Mouse (Mus musculus) cerebellum, adult 8-10 months (tissue): Measurements from ENCODE around the gene Srgap3.
A peak's percentile ranks its signal among the peaks of the same experiment; 100 is the strongest.

Experiments
- DNase-seq: peaks from one replicate; pipeline ENCODE4 v3.0.0; 2022

The Srgap3 gene

DNA sequence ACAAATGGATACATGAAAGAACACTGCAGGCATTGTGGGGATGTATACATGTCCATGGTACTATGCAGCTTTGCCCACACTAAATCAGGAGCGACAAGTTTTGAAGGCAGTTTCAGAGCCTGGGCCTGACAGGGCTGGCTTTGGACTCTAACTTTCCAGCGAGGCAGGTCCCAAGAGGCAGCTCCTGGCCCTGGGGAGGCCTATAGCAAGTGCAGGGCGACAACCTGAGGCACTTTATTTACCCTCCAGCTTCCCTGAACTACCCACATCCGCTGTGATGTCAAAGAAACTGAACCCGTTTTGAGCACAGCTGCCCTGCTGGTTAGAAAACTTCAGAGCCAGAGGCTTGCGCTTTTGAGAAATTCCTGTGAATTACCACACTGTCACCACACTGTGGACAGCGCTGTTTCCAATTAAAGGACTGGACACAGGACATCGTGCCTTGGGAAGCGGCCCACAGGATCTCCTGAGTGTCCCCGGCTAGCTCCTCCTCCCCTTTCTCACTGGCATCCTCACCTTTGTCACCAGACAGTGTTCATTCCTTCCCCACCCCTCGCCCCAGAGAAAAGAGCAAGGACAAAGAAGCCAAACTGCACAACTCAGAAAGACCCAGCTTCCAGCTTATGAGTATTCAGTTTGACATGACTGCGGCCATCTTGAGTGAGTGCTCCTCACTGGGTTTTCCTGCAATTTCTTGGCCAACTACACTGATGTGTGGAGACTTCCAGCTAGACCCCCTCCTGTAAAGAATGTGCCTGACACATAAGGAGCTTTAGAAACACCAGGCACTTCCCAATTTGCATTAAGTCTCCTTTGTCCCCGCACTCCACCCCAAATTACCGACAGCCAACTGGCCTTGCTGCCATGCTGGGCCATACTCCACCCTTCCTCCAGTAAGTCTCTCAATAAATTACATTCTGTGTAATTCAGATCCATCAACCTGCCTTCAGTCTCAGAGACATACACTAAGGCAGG, 94.5 kb downstream of the Srgap3 start:
- no peak for DNase-seq

- no peak for DNase-seq
Measured at GRCm38 (mm10) chr6:112850745-112851144, 96.3 kb downstream of the Srgap3 start.

GRCm38 (mm10) chr6:112848629-112849180, 98.4 kb downstream of the Srgap3 start:
- DNase-seq, result peak; percentile 66

- DNase-seq, result no peak
Measured at GRCm38 (mm10) chr6:112846863-112847262, 100.2 kb downstream of the Srgap3 start.

GRCm38 (mm10) chr6:112842426-112842825, 104.6 kb downstream of the Srgap3 start:
- no peak for DNase-seq

DNA sequence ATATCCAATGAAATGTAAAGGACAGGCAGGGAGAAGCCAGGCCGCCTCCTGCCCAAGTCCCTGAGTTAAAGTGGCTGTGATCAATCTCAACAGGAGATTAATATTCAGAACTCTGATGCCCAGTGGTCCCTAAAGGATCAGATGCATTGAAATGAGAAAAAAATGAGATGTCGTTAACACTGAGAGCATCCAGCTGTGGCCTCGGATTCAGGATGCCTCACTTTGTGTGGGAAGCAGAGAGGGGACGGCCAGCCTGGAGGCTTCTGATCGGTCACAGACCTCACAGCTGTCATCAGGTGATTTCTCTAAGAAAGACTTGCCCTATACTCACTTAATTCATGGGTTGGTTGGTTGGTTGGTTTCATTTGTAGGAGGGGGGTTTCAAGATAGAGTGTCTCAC, 106.7 kb downstream of the Srgap3 start:
- no peak for DNase-seq

DNA sequence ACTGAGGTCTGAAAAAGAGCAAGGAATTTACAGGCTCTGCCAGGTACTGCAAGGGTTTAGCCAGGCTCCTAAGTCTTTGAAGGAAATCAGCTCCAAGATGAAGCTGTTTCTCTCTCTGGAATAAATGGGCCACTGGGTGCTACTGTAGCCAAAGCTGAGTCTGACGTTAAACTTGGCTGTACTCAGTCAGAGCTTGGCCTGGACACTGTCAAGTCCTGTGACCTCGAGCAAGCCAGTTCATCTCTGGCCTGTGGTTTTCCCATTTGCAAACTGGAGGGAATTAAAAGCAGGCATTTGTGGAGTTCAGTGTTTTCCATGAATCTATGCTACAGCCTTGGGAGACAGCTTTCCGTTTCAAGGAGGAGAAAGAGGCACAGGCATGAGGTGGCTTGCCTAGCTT, 107.7 kb downstream of the Srgap3 start:
- no peak for DNase-seq

GRCm38 (mm10) chr6:112838879-112839278, 108.2 kb downstream of the Srgap3 start:
- DNase-seq, result no peak

DNA sequence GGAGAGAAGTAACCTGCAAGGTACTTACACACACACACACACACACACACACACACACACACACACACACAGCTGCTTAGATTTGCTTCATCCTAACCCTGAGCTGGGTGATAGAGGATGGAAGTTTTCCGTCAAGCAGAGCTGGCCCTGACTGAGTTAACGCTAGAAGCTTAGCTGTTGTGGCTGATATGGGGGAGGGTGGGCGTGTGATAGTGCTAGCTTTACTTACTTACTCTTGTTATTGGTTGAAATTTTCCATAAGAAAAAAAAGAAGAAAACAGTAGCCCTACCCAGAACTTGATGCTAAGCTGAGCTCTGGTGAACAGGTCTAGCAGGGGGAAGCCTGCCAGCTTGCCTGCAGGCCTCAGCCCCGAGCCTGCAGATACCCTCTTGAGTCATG, 110.4 kb downstream of the Srgap3 start:
- no peak for DNase-seq

DNA sequence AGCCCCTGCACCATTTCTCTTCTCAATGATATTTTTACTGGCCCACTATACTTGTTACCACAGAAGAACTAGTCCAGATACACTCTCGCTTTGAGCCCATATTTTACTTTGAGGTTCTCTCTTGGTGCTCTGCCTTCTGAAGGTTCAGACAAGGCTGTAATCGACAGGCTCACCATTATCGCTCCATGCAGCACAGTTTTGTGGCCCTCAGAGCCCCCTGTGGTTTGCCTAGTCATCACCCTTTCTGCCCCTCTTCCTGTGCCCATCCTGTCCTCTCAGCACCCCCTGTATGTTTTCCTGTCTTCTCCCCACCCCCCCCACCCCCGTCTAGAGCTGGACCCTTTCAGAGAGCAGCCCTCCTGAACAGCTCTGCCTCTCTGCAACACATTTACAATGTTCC, 111.7 kb downstream of the Srgap3 start:
- DNase-seq, result no peak

DNA sequence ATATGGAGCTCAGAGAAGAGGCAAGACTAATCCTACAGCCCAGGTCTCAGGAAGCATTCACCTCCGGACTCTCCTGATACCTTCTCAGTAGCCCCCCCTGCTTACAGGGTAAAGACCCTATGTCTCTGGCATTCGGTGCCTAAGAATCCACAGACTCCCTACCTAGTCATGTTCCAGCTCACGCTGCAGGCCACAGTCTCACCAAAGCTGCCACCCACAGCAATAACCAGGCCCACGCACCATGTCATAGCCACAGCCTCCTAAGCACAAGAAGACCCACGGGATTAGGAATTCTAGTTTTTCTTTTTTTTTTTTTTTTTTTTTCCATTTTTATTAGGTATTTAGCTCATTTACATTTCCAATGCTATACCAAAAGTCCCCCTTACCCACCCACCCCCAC, 112.6 kb downstream of the Srgap3 start:
- DNase-seq, result no peak

GRCm38 (mm10) chr6:112833763-112834162, 113.3 kb downstream of the Srgap3 start:
- DNase-seq, result no peak

DNA sequence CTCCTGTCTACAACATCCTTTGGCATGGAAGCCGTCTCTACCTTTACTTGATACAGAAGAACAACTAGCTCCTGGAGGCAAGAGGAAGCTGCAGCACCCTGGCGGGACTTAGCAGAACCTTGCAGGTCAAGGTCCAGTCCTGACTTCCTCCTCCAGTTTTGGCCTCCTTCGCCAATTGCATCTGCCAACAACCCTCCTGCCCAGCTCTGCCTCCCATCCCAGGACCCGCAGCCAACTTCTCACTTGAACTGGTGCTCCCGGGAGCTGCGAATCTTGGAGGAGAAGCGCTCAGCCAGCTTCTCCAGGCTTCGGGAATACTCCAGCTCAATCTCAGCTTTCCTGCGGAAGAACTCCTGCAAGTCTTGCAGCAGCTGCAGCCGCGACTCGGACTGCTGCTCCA, 117.9 kb downstream of the Srgap3 start:
- DNase-seq, result no peak

DNA sequence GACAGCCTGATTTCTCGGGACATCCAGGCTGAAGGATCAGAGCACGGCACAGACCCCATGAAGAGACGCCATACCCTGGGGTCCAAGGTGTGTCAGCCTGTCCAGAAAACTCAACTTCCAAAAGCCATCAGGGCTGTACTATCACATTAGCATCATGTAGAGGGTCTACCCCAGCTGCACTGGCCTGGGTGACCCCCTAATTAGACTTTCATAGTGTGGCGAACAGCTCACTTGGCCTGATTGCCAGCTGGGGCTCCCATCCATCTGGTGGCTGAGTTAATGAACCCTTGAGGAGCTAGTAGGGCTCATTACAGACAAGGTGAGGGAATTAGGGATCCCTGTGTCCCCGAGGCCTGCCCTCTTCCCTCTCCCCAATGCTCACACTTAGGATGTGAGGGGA, 118.6 kb downstream of the Srgap3 start:
- no peak for DNase-seq

DNA sequence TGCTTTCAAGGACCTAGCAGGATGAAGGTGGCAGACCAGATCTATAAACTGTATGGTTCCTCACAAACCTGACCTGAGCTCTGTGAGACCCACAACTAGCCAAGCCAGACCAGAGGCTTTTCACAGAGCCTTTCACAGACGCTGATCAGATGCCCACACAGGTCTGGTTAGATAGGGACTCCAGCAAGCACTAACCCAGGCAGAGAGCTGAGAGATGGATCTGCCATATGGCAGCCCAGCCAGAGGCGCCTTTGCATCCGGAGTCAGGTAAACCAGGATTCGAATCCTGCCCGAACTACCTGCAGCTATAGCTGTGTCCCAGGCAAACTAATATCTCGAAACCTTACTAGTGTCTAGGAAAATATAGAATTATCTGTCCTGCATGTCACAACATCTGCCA, 121.4 kb downstream of the Srgap3 start:
- DNase-seq, result no peak

DNA sequence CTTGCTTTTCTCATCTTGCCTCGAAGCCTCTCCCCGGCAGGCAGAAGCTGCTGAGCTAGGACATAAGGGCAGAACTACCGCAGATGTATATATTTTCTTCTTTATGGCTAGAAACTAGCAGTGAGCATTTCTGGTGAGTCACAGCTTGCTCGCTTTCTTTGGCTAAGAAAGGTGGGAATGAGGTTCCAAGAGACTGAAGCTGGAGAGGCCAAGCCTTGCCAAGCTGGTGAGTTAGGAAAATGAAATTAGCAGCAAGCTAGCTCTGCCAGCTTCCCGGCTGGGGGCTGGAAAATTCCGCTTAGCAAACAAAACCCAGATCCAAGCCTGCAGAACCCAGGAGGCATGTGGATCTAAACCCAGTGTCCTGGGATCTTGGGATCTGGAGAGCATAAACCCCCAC, 124.0 kb downstream of the Srgap3 start:
- DNase-seq, result peak; percentile 92

DNA sequence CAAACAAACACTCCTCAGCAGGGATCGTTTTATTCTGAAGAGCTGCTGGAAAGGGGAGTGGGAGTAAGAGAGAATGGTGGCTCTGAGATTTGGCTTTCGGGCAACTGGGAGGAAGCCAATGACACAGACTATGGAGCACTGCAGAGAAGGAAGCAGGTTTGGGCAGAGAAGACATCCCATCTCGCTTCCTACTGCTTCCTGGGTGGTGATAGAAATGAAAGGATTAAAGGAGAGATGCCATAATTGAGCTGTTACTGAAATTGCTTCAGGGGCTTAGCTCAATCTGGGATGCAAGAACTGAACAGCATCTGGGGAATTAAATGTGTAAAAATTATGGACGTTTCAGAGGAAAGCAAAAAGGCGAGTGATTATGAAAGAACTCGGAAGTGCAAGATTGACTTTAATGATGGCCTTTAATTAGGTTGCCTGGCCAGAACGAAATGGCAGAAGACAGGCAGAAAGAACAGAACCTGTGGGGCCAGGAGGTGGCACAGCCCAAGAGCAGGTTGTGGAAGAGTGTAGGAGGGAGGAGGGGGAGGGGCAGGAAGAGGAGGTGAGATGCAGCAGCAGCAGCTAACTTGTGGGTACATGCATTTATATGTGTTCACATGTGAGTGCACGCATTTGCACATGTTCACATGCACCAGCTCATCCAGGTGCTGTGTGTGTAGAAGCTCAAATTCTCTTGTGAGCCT, 126.6 kb downstream of the Srgap3 start:
- no peak for DNase-seq

DNA sequence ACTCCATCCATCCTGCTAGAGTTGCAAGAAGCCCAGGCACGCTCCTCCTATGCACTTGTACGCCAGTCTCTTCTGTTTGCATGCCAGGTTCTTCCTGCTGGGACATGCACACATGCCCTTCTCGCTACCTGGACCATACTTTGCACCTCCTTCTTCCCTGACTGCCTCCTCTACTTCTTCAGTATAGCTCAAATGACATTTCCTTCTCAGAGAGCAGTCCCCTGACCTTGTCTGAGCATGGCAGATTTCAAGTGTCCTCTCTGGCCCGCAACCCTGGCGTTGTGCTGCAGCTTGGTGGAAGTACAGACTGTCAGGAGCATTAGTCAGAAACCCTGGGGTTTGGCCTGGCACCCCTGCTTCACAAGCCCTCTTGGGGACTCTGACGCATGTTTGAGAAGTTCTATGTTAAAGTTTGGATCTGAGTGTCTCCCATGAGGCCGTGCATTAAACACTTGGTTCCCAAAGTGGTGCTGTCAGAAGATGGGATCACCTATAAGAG, 128.6 kb downstream of the Srgap3 start:
- no peak for DNase-seq

- no peak for DNase-seq
Measured at GRCm38 (mm10) chr6:112815604-112816003, 131.5 kb downstream of the Srgap3 start.

- no peak for DNase-seq
Measured at GRCm38 (mm10) chr6:112814525-112815086, 132.5 kb downstream of the Srgap3 start.

DNA sequence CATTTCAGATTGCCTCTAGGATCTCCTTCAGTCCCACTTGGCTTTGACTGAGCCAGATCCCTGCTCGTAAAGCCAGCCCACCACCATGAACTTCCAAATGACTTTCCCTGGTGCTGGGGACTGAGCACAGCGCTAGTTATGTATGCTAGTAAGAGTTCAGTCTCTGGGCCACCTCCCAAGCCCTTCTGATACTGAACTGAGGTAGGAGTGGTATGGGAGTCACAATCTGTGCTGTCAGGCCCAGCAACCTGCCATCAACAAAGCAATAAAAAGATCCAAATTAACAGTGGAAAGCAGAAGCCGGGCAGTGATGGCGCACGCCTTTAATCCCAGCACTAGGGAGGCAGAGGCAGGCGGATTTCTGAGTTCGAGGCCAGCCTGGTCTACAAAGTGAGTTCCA, 134.2 kb downstream of the Srgap3 start:
- DNase-seq, result no peak

DNA sequence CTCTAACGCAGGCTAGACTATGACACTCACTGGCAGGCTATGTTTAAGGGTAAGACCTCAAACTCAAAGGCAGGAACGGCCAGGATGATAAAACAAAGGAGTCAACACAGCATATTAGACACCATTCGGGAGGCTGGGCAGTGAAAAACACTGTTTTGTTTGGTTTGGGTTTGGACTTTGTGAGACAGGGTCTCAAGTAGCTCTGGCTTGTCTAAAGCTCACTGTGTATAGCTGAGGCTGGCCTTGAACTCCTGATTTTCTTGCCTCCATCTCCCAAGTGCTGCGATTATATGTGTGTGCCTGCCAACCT, 136.6 kb downstream of the Srgap3 start:
- no peak for DNase-seq
